Mouse (Mus musculus) bone marrow, adult 2 months (tissue): Measurements from ENCODE around the gene Nabp2.

Experiments
- CTCF ChIP-seq: fragments of 200-500 bp; IDR thresholded peaks from 2 replicates; pipeline ENCODE4 v1.5.1; 2011; ENCODE audit warnings: low read length, control low read depth; ENCODE audit not compliant: control insufficient read depth, insufficient read depth
- POLR2A ChIP-seq: fragments of 200-500 bp; IDR thresholded peaks from 2 replicates; pipeline ENCODE4 v1.6.1; 2011; ENCODE audit warnings: low read depth, mild to moderate bottlenecking, control low read depth, low read length, borderline replicate concordance; ENCODE audit not compliant: control insufficient read depth

GRCm38 (mm10) chr10:128412558-128412957 lies 1.3 kb upstream of the Nabp2 start:
- no peak for TF ChIP-seq POLR2A
- no peak for TF ChIP-seq CTCF
